Comparison of ENCODE assay signal across 10 mouse cellular contexts in the genomic region with DNA sequence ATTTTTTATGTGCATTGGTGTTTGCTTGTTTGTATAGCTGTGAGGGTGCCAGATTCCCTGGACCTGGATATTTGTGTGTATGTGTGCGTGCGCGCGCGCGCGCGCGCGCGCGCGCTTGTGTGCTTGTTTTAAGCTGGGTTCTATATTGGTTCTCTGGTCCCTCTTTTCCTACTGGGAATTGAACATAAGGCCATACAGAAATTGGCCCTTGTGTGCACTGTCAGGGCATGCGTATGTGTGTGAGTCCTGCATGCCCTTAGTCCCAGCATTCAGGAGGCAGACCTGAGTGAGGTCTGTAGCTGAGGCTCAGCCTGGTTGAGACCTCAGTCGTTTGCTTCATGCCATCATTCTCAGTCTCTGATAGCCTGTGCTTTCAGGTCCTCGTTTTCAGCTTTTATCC. TPM values are rescaled to one million over a fixed set of nuclear protein-coding genes. Genes with fewer than 3 reads are reported as not detected.
DNase-seq lines count a peak whose midpoint lies in the region; ATAC-seq and TF ChIP-seq lines count a peak whose summit lies in the region.
"Had no signal": no experiment of that assay in that cellular context is flagged by ENCODE, and none has a peak within 500 bp of the region (broad histone marks: within the 10 kb centered on the region; RNA-seq: fewer than 3 reads in every experiment).

No protein-coding gene starts in this region.

- H3K27ac ChIP-seq in heart, postnatal 0 days (ENCODE audit: low read depth) = 0 out of 2 replicates have a peak overlapping the region, but pooled peaks have one; percentile 8
- H3K27ac ChIP-seq in hindbrain, embryonic 16.5 days (ENCODE audit: low read depth, low read length) = no peak overlapping the region
- no peak overlapping the region for H3K27ac ChIP-seq in midbrain, embryonic 15.5 days

- H3K4me3 ChIP-seq in heart, postnatal 0 days (ENCODE audit: low read depth, low read length) = no peak overlapping the region
- no peak overlapping the region for H3K4me3 ChIP-seq in hindbrain, embryonic 16.5 days (ENCODE audit: low read length)
- 0 out of 2 replicates have a peak overlapping the region, but pooled peaks have one; percentile 9 for H3K4me3 ChIP-seq in midbrain, embryonic 15.5 days

- H3K4me2 ChIP-seq in heart, postnatal 0 days (ENCODE audit: low read depth, low read length) = peak overlapping the region; percentile 78
- H3K4me2 ChIP-seq in hindbrain, embryonic 16.5 days (ENCODE audit: low read length) = peak overlapping the region; percentile 33; the same call in 1 of the 2 replicates
- H3K4me2 ChIP-seq in midbrain, embryonic 15.5 days = peak overlapping the region; percentile 68

- TF ChIP-seq CTCF in heart, postnatal 0 days (IDR thresholded peaks at IDR 0.05; ENCODE audit: low read depth) = no peak

- intact Hi-C loops in heart, postnatal 36 days (cut with DNase I) = no loop called here

- H3K9ac ChIP-seq in heart, postnatal 0 days (replicated peaks; ENCODE audit: low read depth, low read length) = peak overlapping the region; percentile 38; the same call in 1 of the 2 replicates
- no peak overlapping the region for H3K9ac ChIP-seq in hindbrain, embryonic 16.5 days (ENCODE audit: low read depth, low read length)
- no peak overlapping the region for H3K9ac ChIP-seq in midbrain, embryonic 15.5 days

- ATAC-seq in heart, postnatal 0 days (ENCODE audit: insufficient read depth, low read depth) = no peak
- ATAC-seq in hindbrain, embryonic 16.5 days = no peak
- ATAC-seq in midbrain, embryonic 15.5 days (replicated peaks) = no peak
- no peak for ATAC-seq in inflammation-experienced regulatory T-cells, adult 6 months

- no peak for DNase-seq in heart, postnatal 0 days (ENCODE audit: low spot score)
- no peak for DNase-seq in heart, postnatal 36 days
- peak; percentile 60 for DNase-seq in ZHBTc4 (ENCODE audit: low read depth, low spot score)
- DNase-seq in thymus, postnatal 14 days = no peak
- DNase-seq in thymus, adult 18-20 months = no peak
- DNase-seq: lung, adult 18-20 months; thymus, postnatal 4 days had no signal

- H3K9me3 ChIP-seq in heart, postnatal 0 days (replicated peaks; ENCODE audit: control insufficient read depth, low read length) = no peaks in the 10 kb centered on the region
- no peaks in the 10 kb centered on the region for H3K9me3 ChIP-seq in hindbrain, embryonic 16.5 days (ENCODE audit: control insufficient read depth, low read length)
- H3K9me3 ChIP-seq in midbrain, embryonic 15.5 days = no peaks in the 10 kb centered on the region

- 88% methylated on average over 16 of the region's 16 CpGs for WGBS in heart, postnatal 0 days
- 91% methylated on average over 16 of the region's 16 CpGs for WGBS in hindbrain, embryonic 16.5 days
- 93% methylated on average over 16 of the region's 16 CpGs for WGBS in midbrain, embryonic 15.5 days

- H3K27me3 ChIP-seq in heart, postnatal 0 days (ENCODE audit: control insufficient read depth, insufficient read depth, low read length) = no peaks in the 10 kb centered on the region
- no peaks in the 10 kb centered on the region for H3K27me3 ChIP-seq in hindbrain, embryonic 16.5 days (replicated peaks; ENCODE audit: control insufficient read depth, insufficient read depth, low read length)
- H3K27me3 ChIP-seq in midbrain, embryonic 15.5 days (replicated peaks) = no peaks in the 10 kb centered on the region

- peaks cover 31% of the 10 kb centered on the region for H3K36me3 ChIP-seq in heart, postnatal 0 days (replicated peaks; ENCODE audit: control insufficient read depth, insufficient read depth, low read length)
- peaks cover 17% of the 10 kb centered on the region for H3K36me3 ChIP-seq in hindbrain, embryonic 16.5 days (ENCODE audit: control insufficient read depth, insufficient read depth, low read length)
- H3K36me3 ChIP-seq in midbrain, embryonic 15.5 days (replicated peaks) = peaks cover 11% of the 10 kb centered on the region

- peaks cover 13% of the 10 kb centered on the region for H3K4me1 ChIP-seq in heart, postnatal 0 days (ENCODE audit: control insufficient read depth, insufficient read depth)
- peaks cover 14% of the 10 kb centered on the region for H3K4me1 ChIP-seq in hindbrain, embryonic 16.5 days (ENCODE audit: control insufficient read depth, insufficient read depth, low read depth, low read length)
- H3K4me1 ChIP-seq in midbrain, embryonic 15.5 days = peaks cover 38% of the 10 kb centered on the region

- no peak for TF ChIP-seq EP300 in heart, postnatal 0 days (IDR thresholded peaks at IDR 0.05; ENCODE audit: low read depth)

RNA-seq across cellular contexts. Expression of gene Rpl35a, which starts 1.8 kb away (rescaled TPM):
- 615 and 659 TPM in 2 replicates for total RNA-seq in heart, postnatal 0 days (2014; rRNA removed; ENCODE audit: low replicate concordance)
- polyA plus RNA-seq in heart, postnatal 0 days (2015; fragmentation: Nextera tagmentation; extraction: Ambion mirVana) = 490 and 528 TPM in 2 replicates
- total RNA-seq in heart, postnatal 36 days (2021) = 100 to 1,000 TPM; 301 to 318 TPM
- polyA plus RNA-seq in hindbrain, embryonic 16.5 days (2015; fragmentation: Nextera tagmentation; extraction: Ambion mirVana) = 370 and 392 TPM in 2 replicates
- 404 and 412 TPM in 2 replicates for polyA plus RNA-seq in midbrain, embryonic 15.5 days (2015; fragmentation: Nextera tagmentation; extraction: Ambion mirVana)
- 1,000 to 10,000 TPM; 1,095 to 1,593 (median 1,512) TPM for polyA plus RNA-seq in inflammation-experienced regulatory T-cells, adult 6 months (2017; shearing (Covaris generic))

RNA-seq across cellular contexts. Expression of gene Iqcg, which starts 2.0 kb away (rescaled TPM):
- total RNA-seq in heart, postnatal 0 days (2014; rRNA removed; ENCODE audit: low replicate concordance) = 0.23 TPM in 1 of 2 replicates, not detected in the other
- polyA plus RNA-seq in heart, postnatal 0 days (2015; fragmentation: Nextera tagmentation; extraction: Ambion mirVana) = 0.83 and 1.4 TPM in 2 replicates
- under 1 TPM; 0.33 to 0.60 TPM for total RNA-seq in heart, postnatal 36 days (2021)
- polyA plus RNA-seq in hindbrain, embryonic 16.5 days (2015; fragmentation: Nextera tagmentation; extraction: Ambion mirVana) = 7.5 and 7.9 TPM in 2 replicates
- polyA plus RNA-seq in midbrain, embryonic 15.5 days (2015; fragmentation: Nextera tagmentation; extraction: Ambion mirVana) = 6.4 and 7.1 TPM in 2 replicates
- 1 to 10 TPM in 2 of 3 experiments, under 1 TPM in 1; 0.86 to 2.4 (median 1.4) TPM for polyA plus RNA-seq in inflammation-experienced regulatory T-cells, adult 6 months (2017; shearing (Covaris generic))

RNA-seq across cellular contexts. Expression of gene Lmln, which starts 4.3 kb away (rescaled TPM):
- total RNA-seq in heart, postnatal 0 days (2014; rRNA removed; ENCODE audit: low replicate concordance) = 3.5 and 4.4 TPM in 2 replicates
- polyA plus RNA-seq in heart, postnatal 0 days (2015; fragmentation: Nextera tagmentation; extraction: Ambion mirVana) = 0.81 and 1.1 TPM in 2 replicates
- total RNA-seq in heart, postnatal 36 days (2021) = 1 to 10 TPM; 1.8 to 3.2 TPM
- polyA plus RNA-seq in hindbrain, embryonic 16.5 days (2015; fragmentation: Nextera tagmentation; extraction: Ambion mirVana) = 3.2 and 4.1 TPM in 2 replicates
- polyA plus RNA-seq in midbrain, embryonic 15.5 days (2015; fragmentation: Nextera tagmentation; extraction: Ambion mirVana) = 5.1 and 6.6 TPM in 2 replicates
- polyA plus RNA-seq in inflammation-experienced regulatory T-cells, adult 6 months (2017; shearing (Covaris generic)) = under 1 TPM; 0.12 to 0.57 (median 0.24) TPM
